Mouse (Mus musculus): ENCODE measurements around the gene Dpp9. TPM values are rescaled to one million over a fixed set of nuclear protein-coding genes. Genes with fewer than 3 reads are reported as not detected.

Dpp9 gene
- polyA plus RNA-seq, 1 experiment from 2014 or later: 45.0 TPM

DNA sequence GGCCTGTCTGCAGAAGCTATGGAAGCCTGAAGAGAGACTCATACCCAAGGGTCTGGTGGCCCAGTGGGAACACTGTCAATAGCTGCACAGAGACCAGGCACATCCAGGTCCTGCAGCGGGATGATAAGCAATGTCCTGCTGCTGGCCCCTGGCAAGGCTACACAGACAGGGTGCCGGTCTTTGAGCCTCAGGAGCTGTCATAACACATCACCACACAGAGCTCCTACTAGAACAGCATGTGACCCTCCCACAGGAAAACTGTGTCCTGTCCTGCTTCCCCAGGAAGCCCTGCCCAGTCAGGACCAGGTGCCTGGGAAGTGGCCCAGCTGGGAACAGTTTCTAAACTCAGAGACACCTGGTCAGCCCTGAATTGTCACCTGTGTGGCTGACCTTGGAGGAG is 7.6 kb downstream of the Dpp9 start:
- Histone ChIP-seq H3K4me3 (ENCODE audit: low read length) (no peak overlapping the region), H3K4me2 (replicated peaks; ENCODE audit: low read depth, low read length) (no peak overlapping the region), H3K36me3 (ENCODE audit: insufficient read depth, low read length) (peaks cover 47% of the 10 kb centered on the region), H3K27ac (ENCODE audit: low read length) (no peak overlapping the region), H3K4me1 (ENCODE audit: insufficient read depth, low read length) (peaks cover 4% of the 10 kb centered on the region; the same call in 1 of the 2 replicates), H3K27me3 (ENCODE audit: insufficient read depth, low read length) (no peaks in the 10 kb centered on the region), H3K9ac (replicated peaks; ENCODE audit: low read length) (no peak overlapping the region), H3K9me3 (ENCODE audit: low read length) (no peaks in the 10 kb centered on the region)
- ATAC-seq (ENCODE audit: low FRiP score, low TSS enrichment): 0 out of 2 replicates have a peak, but pooled peaks have one; percentile 18
- WGBS: 85% methylated on average over 2 of the region's 2 CpGs

DNA sequence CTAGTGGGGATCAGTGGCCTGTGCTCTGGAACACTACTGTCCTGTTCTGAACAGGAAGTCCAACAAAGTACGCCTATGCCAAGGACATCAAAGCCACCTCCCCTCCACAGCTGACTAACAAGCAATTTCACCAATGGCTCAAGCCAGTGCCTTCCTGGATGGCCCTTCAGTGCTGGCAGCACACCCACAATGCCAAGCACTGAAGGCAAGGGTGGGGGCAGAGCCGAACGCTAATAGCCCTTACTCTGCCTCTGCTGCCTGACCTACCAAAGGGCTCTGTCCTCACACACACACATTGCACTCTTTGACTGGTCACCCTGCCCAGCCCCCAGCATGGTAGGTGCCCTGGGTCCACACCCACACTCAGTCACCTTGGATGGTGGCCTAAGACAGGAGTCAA is 9.9 kb downstream of the Dpp9 start:
- Histone ChIP-seq H3K36me3 (ENCODE audit: insufficient read depth, low read length) (peaks cover 69% of the 10 kb centered on the region), H3K4me1 (ENCODE audit: insufficient read depth, low read length) (peaks cover 4% of the 10 kb centered on the region; the same call in 1 of the 2 replicates), H3K9me3 (ENCODE audit: low read length) (no peaks in the 10 kb centered on the region), H3K4me2 (replicated peaks; ENCODE audit: low read depth, low read length) (no peak overlapping the region), H3K9ac (replicated peaks; ENCODE audit: low read length) (no peak overlapping the region), H3K4me3 (ENCODE audit: low read length) (no peak overlapping the region), H3K27me3 (ENCODE audit: insufficient read depth, low read length) (no peaks in the 10 kb centered on the region), H3K27ac (ENCODE audit: low read length) (no peak overlapping the region)
- WGBS: 89% methylated on average over 3 of the region's 3 CpGs
- no peak for ATAC-seq (ENCODE audit: low FRiP score, low TSS enrichment)

GRCm38 (mm10) chr17:56207963-56208530 is 10.7 kb downstream of the Dpp9 start:
- no peak overlapping the region for H3K4me2 ChIP-seq (replicated peaks; ENCODE audit: low read depth, low read length)
- no peak overlapping the region for H3K9ac ChIP-seq (replicated peaks; ENCODE audit: low read length)
- no peaks in the 10 kb centered on the region for H3K9me3 ChIP-seq (ENCODE audit: low read length)
- no peak for ATAC-seq (ENCODE audit: low FRiP score, low TSS enrichment)
- H3K27ac ChIP-seq (ENCODE audit: low read length): no peak overlapping the region
- H3K27me3 ChIP-seq (ENCODE audit: insufficient read depth, low read length): no peaks in the 10 kb centered on the region
- peaks cover 76% of the 10 kb centered on the region for H3K36me3 ChIP-seq (ENCODE audit: insufficient read depth, low read length)
- H3K4me1 ChIP-seq (ENCODE audit: insufficient read depth, low read length): peaks cover 2% of the 10 kb centered on the region; the same call in 1 of the 2 replicates
- H3K4me3 ChIP-seq (ENCODE audit: low read length): no peak overlapping the region
- 91% methylated on average over 9 of the region's 9 CpGs for WGBS

- Histone ChIP-seq H3K9me3 (ENCODE audit: low read length) (no peaks in the 10 kb centered on the region), H3K4me3 (ENCODE audit: low read length) (no peak overlapping the region), H3K27ac (ENCODE audit: low read length) (no peak overlapping the region), H3K27me3 (ENCODE audit: insufficient read depth, low read length) (no peaks in the 10 kb centered on the region), H3K9ac (replicated peaks; ENCODE audit: low read length) (no peak overlapping the region), H3K36me3 (ENCODE audit: insufficient read depth, low read length) (peaks cover 86% of the 10 kb centered on the region), H3K4me2 (replicated peaks; ENCODE audit: low read depth, low read length) (no peak overlapping the region), H3K4me1 (ENCODE audit: insufficient read depth, low read length) (no peaks in the 10 kb centered on the region)
- no peak for ATAC-seq (ENCODE audit: low FRiP score, low TSS enrichment)
- WGBS: 77% methylated on average over 6 of the region's 6 CpGs
These were observed 11.6 kb downstream of the Dpp9 start for GRCm38 (mm10) chr17:56206986-56207674.

DNA sequence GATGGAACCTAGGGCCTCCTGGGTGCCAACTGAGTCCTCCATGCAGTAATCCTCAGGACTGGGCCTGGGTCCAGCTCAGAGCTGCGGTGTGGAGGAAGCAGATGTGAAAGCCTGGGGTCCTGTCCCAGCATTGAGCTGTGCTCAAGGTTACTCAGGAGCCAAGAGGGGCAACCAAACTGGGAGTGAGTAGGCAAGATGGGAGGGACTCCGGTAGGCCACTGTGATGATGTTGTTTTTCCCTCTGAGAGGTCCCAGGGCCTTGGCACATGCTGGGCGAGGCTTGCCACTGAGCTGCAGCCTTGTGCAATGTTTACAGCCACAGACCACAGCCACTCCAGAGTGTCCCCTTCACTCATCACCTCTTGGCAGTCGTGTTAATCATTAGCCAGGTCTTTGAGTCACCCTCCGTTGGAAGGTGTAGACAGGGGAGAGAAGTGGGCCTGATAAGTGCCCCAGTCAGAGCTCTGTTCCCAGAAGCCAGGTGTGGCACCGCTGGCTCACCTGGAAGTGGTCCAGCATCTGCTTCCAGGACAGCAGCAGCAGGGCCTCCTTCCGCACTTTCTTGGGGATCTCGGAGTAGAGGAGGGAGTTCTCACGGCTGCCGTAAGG is 12.3 kb downstream of the Dpp9 start:
- H3K27ac ChIP-seq (ENCODE audit: low read length): no peak overlapping the region
- H3K4me1 ChIP-seq (ENCODE audit: insufficient read depth, low read length): no peaks in the 10 kb centered on the region
- H3K9ac ChIP-seq (replicated peaks; ENCODE audit: low read length): no peak overlapping the region
- ATAC-seq (ENCODE audit: low FRiP score, low TSS enrichment): 0 out of 2 replicates have a peak, but pooled peaks have one; percentile 53
- peaks cover 91% of the 10 kb centered on the region for H3K36me3 ChIP-seq (ENCODE audit: insufficient read depth, low read length)
- no peaks in the 10 kb centered on the region for H3K9me3 ChIP-seq (ENCODE audit: low read length)
- H3K27me3 ChIP-seq (ENCODE audit: insufficient read depth, low read length): no peaks in the 10 kb centered on the region
- no peak overlapping the region for H3K4me3 ChIP-seq (ENCODE audit: low read length)
- WGBS: 84% methylated on average over 10 of the region's 10 CpGs
- no peak overlapping the region for H3K4me2 ChIP-seq (replicated peaks; ENCODE audit: low read depth, low read length)

- Histone ChIP-seq H3K4me3 (ENCODE audit: low read length) (no peak overlapping the region), H3K4me2 (replicated peaks; ENCODE audit: low read depth, low read length) (no peak overlapping the region), H3K9me3 (ENCODE audit: low read length) (no peaks in the 10 kb centered on the region), H3K9ac (replicated peaks; ENCODE audit: low read length) (no peak overlapping the region), H3K27me3 (ENCODE audit: insufficient read depth, low read length) (no peaks in the 10 kb centered on the region), H3K27ac (ENCODE audit: low read length) (no peak overlapping the region), H3K4me1 (ENCODE audit: insufficient read depth, low read length) (no peaks in the 10 kb centered on the region), H3K36me3 (ENCODE audit: insufficient read depth, low read length) (peaks cover 81% of the 10 kb centered on the region)
- WGBS: 56% methylated on average over 3 of the region's 3 CpGs
- no peak for ATAC-seq (ENCODE audit: low FRiP score, low TSS enrichment)
These were observed 15.0 kb downstream of the Dpp9 start for GRCm38 (mm10) chr17:56203729-56204128.

GRCm38 (mm10) chr17:56202476-56202875 is 16.2 kb downstream of the Dpp9 start:
- H3K4me2 ChIP-seq (replicated peaks; ENCODE audit: low read depth, low read length): no peak overlapping the region
- no peak overlapping the region for H3K9ac ChIP-seq (replicated peaks; ENCODE audit: low read length)
- H3K27ac ChIP-seq (ENCODE audit: low read length): no peak overlapping the region
- H3K27me3 ChIP-seq (ENCODE audit: insufficient read depth, low read length): no peaks in the 10 kb centered on the region
- no peak overlapping the region for H3K4me3 ChIP-seq (ENCODE audit: low read length)
- no peaks in the 10 kb centered on the region for H3K9me3 ChIP-seq (ENCODE audit: low read length)
- no peak for ATAC-seq (ENCODE audit: low FRiP score, low TSS enrichment)
- 96% methylated on average over 8 of the region's 8 CpGs for WGBS
- H3K4me1 ChIP-seq (ENCODE audit: insufficient read depth, low read length): no peaks in the 10 kb centered on the region
- H3K36me3 ChIP-seq (ENCODE audit: insufficient read depth, low read length): peaks cover 84% of the 10 kb centered on the region

GRCm38 (mm10) chr17:56201642-56202041 is 17.1 kb downstream of the Dpp9 start:
- no peak overlapping the region for H3K4me2 ChIP-seq (replicated peaks; ENCODE audit: low read depth, low read length)
- no peaks in the 10 kb centered on the region for H3K9me3 ChIP-seq (ENCODE audit: low read length)
- H3K4me3 ChIP-seq (ENCODE audit: low read length): no peak overlapping the region
- peaks cover 87% of the 10 kb centered on the region for H3K36me3 ChIP-seq (ENCODE audit: insufficient read depth, low read length)
- H3K27me3 ChIP-seq (ENCODE audit: insufficient read depth, low read length): no peaks in the 10 kb centered on the region
- no peak overlapping the region for H3K27ac ChIP-seq (ENCODE audit: low read length)
- 74% methylated on average over 3 of the region's 3 CpGs for WGBS
- no peaks in the 10 kb centered on the region for H3K4me1 ChIP-seq (ENCODE audit: insufficient read depth, low read length)
- no peak overlapping the region for H3K9ac ChIP-seq (replicated peaks; ENCODE audit: low read length)
- ATAC-seq (ENCODE audit: low FRiP score, low TSS enrichment): no peak

- Histone ChIP-seq H3K9me3 (ENCODE audit: low read length) (no peaks in the 10 kb centered on the region), H3K9ac (replicated peaks; ENCODE audit: low read length) (no peak overlapping the region), H3K4me3 (ENCODE audit: low read length) (no peak overlapping the region), H3K27me3 (ENCODE audit: insufficient read depth, low read length) (no peaks in the 10 kb centered on the region), H3K4me2 (replicated peaks; ENCODE audit: low read depth, low read length) (no peak overlapping the region), H3K4me1 (ENCODE audit: insufficient read depth, low read length) (no peaks in the 10 kb centered on the region), H3K27ac (ENCODE audit: low read length) (no peak overlapping the region), H3K36me3 (ENCODE audit: insufficient read depth, low read length) (peaks cover 84% of the 10 kb centered on the region)
- 88% methylated on average over 9 of the region's 9 CpGs for WGBS
- ATAC-seq (ENCODE audit: low FRiP score, low TSS enrichment): no peak
These were observed 18.1 kb downstream of the Dpp9 start for GRCm38 (mm10) chr17:56200586-56200985.

DNA sequence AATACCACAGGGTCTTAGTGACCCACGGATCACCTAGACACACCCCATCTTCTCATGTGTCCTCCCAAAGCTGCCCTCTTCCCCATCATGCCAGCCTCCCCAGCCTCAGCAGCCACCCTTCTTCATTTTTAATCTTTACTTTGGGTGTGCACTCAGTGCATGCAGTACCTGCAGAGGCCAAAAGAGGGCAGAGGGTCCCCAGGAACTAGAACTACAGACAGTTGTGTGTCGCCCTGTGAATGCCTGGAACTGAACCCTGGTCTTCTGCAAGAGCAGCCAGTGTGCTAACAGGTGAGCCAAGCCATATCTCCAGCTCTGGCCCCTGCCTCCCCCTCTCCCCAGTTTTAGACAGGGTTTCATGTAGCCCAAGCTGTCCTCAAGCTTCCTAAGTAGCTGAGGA is 21.8 kb downstream of the Dpp9 start:
- no peak for ATAC-seq (ENCODE audit: low FRiP score, low TSS enrichment)
- 69% methylated on average over 2 of the region's 2 CpGs for WGBS
- no peak overlapping the region for H3K27ac ChIP-seq (ENCODE audit: low read length)
- H3K27me3 ChIP-seq (ENCODE audit: insufficient read depth, low read length): no peaks in the 10 kb centered on the region
- peaks cover 66% of the 10 kb centered on the region for H3K36me3 ChIP-seq (ENCODE audit: insufficient read depth, low read length)
- H3K4me2 ChIP-seq (replicated peaks; ENCODE audit: low read depth, low read length): no peak overlapping the region
- H3K9ac ChIP-seq (replicated peaks; ENCODE audit: low read length): no peak overlapping the region
- no peaks in the 10 kb centered on the region for H3K9me3 ChIP-seq (ENCODE audit: low read length)
- H3K4me3 ChIP-seq (ENCODE audit: low read length): no peak overlapping the region
- no peaks in the 10 kb centered on the region for H3K4me1 ChIP-seq (ENCODE audit: insufficient read depth, low read length)
